Mouse (Mus musculus): ENCODE measurements around the gene Ndufs6. TPM values are rescaled to one million over a fixed set of nuclear protein-coding genes. Genes with fewer than 3 reads are reported as not detected.

Gene Ndufs6
- polyA plus RNA-seq, 1 experiment from 2014 or later, result 291 TPM

- Histone ChIP-seq H3K4me2 (ENCODE audit: low read depth, low read length) (no peak overlapping the region), H3K4me3 (ENCODE audit: low read depth, low read length) (no peak overlapping the region), H3K36me3 (replicated peaks; ENCODE audit: insufficient read depth, low read length) (no peaks in the 10 kb centered on the region), H3K4me1 (ENCODE audit: insufficient read depth) (no peaks in the 10 kb centered on the region), H3K27me3 (ENCODE audit: insufficient read depth, low read length) (0 out of 2 replicates have a peak, but pooled peaks cover 4% of the 10 kb centered on the region), H3K27ac (ENCODE audit: low read depth) (no peak overlapping the region), H3K9me3 (ENCODE audit: low read length) (no peaks in the 10 kb centered on the region), H3K9ac (replicated peaks) (no peak overlapping the region)
- 43% methylated on average over 3 of the region's 3 CpGs for WGBS (ENCODE audit: insufficient replicate concordance)
- TF ChIP-seq EP300 (IDR thresholded peaks at IDR 0.05; ENCODE audit: low read depth) (no peak), CTCF (IDR thresholded peaks at IDR 0.05; ENCODE audit: low read depth) (peak; percentile 42)
- ATAC-seq (no peak), DNase-seq (no peak)
Observed at GRCm38 (mm10) chr13:73351910-73352309, 23.6 kb upstream of the Ndufs6 start.

DNA sequence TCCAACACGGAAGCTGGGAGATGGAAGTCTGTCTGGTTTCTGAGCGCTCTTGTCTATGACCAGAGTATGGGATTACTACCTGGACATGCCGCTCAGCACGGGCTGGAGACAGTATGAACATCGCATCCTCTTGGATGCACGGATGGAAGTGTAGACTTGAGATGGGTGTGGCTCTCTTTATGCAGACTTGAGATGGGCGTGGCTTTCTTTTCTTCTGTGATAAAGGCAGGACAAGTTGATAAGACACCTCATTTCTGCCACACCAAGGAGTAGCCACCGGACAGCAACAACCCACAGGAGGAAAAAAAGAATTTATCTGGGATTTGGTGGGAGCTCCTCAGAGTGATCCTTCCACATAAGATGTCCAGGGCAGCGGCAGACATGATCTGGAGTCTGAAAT is 22.4 kb upstream of the Ndufs6 start:
- Histone ChIP-seq H3K36me3 (replicated peaks; ENCODE audit: insufficient read depth, low read length) (no peaks in the 10 kb centered on the region), H3K4me1 (ENCODE audit: insufficient read depth) (no peaks in the 10 kb centered on the region), H3K4me2 (ENCODE audit: low read depth, low read length) (no peak overlapping the region), H3K27ac (ENCODE audit: low read depth) (no peak overlapping the region), H3K27me3 (ENCODE audit: insufficient read depth, low read length) (0 out of 2 replicates have a peak, but pooled peaks cover 4% of the 10 kb centered on the region), H3K9ac (replicated peaks) (no peak overlapping the region), H3K4me3 (ENCODE audit: low read depth, low read length) (no peak overlapping the region), H3K9me3 (ENCODE audit: low read length) (no peaks in the 10 kb centered on the region)
- DNase-seq, result no peak
- WGBS (ENCODE audit: insufficient replicate concordance), result 77% methylated on average over 9 of the region's 9 CpGs
- TF ChIP-seq CTCF (IDR thresholded peaks at IDR 0.05; ENCODE audit: low read depth), result no peak
- TF ChIP-seq EP300 (IDR thresholded peaks at IDR 0.05; ENCODE audit: low read depth), result no peak
- ATAC-seq, result no peak

GRCm38 (mm10) chr13:73347922-73348650 is 19.7 kb upstream of the Ndufs6 start:
- WGBS (ENCODE audit: insufficient replicate concordance), result 79% methylated on average over 7 of the region's 7 CpGs
- Histone ChIP-seq H3K4me1 (ENCODE audit: insufficient read depth) (no peaks in the 10 kb centered on the region), H3K9me3 (ENCODE audit: low read length) (no peaks in the 10 kb centered on the region), H3K27me3 (ENCODE audit: insufficient read depth, low read length) (0 out of 2 replicates have a peak, but pooled peaks cover 4% of the 10 kb centered on the region), H3K27ac (ENCODE audit: low read depth) (no peak overlapping the region), H3K9ac (replicated peaks) (no peak overlapping the region), H3K4me2 (ENCODE audit: low read depth, low read length) (no peak overlapping the region), H3K36me3 (replicated peaks; ENCODE audit: insufficient read depth, low read length) (no peaks in the 10 kb centered on the region), H3K4me3 (ENCODE audit: low read depth, low read length) (no peak overlapping the region)
- DNase-seq (no peak), ATAC-seq (no peak)
- TF ChIP-seq EP300 (IDR thresholded peaks at IDR 0.05; ENCODE audit: low read depth), result no peak
- no peak for TF ChIP-seq CTCF (IDR thresholded peaks at IDR 0.05; ENCODE audit: low read depth)

GRCm38 (mm10) chr13:73347171-73347570 is 18.8 kb upstream of the Ndufs6 start:
- H3K9me3 ChIP-seq (ENCODE audit: low read length), result no peaks in the 10 kb centered on the region
- no peak overlapping the region for H3K9ac ChIP-seq (replicated peaks)
- 0 out of 2 replicates have a peak, but pooled peaks cover 4% of the 10 kb centered on the region for H3K27me3 ChIP-seq (ENCODE audit: insufficient read depth, low read length)
- no peak for TF ChIP-seq CTCF (IDR thresholded peaks at IDR 0.05; ENCODE audit: low read depth)
- no peak for TF ChIP-seq EP300 (IDR thresholded peaks at IDR 0.05; ENCODE audit: low read depth)
- WGBS (ENCODE audit: insufficient replicate concordance), result 65% methylated on average over 3 of the region's 3 CpGs
- H3K4me3 ChIP-seq (ENCODE audit: low read depth, low read length), result no peak overlapping the region
- no peak overlapping the region for H3K4me2 ChIP-seq (ENCODE audit: low read depth, low read length)
- ATAC-seq (no peak), DNase-seq (no peak)
- no peaks in the 10 kb centered on the region for H3K36me3 ChIP-seq (replicated peaks; ENCODE audit: insufficient read depth, low read length)
- no peaks in the 10 kb centered on the region for H3K4me1 ChIP-seq (ENCODE audit: insufficient read depth)
- no peak overlapping the region for H3K27ac ChIP-seq (ENCODE audit: low read depth)

- ATAC-seq (no peak), DNase-seq (no peak)
- H3K4me1 ChIP-seq (ENCODE audit: insufficient read depth), result no peaks in the 10 kb centered on the region
- H3K9me3 ChIP-seq (ENCODE audit: low read length), result no peaks in the 10 kb centered on the region
- H3K27me3 ChIP-seq (ENCODE audit: insufficient read depth, low read length), result 0 out of 2 replicates have a peak, but pooled peaks cover 4% of the 10 kb centered on the region
- WGBS (ENCODE audit: insufficient replicate concordance), result 73% methylated on average over 4 of the region's 4 CpGs
- H3K4me2 ChIP-seq (ENCODE audit: low read depth, low read length), result no peak overlapping the region
- H3K4me3 ChIP-seq (ENCODE audit: low read depth, low read length), result no peak overlapping the region
- H3K36me3 ChIP-seq (replicated peaks; ENCODE audit: insufficient read depth, low read length), result no peaks in the 10 kb centered on the region
- no peak overlapping the region for H3K27ac ChIP-seq (ENCODE audit: low read depth)
- TF ChIP-seq CTCF (IDR thresholded peaks at IDR 0.05; ENCODE audit: low read depth) (no peak), EP300 (IDR thresholded peaks at IDR 0.05; ENCODE audit: low read depth) (no peak)
- H3K9ac ChIP-seq (replicated peaks), result no peak overlapping the region
Observed at GRCm38 (mm10) chr13:73346743-73347142, 18.4 kb upstream of the Ndufs6 start.

- Histone ChIP-seq H3K4me2 (ENCODE audit: low read depth, low read length) (no peak overlapping the region), H3K27ac (ENCODE audit: low read depth) (no peak overlapping the region), H3K4me1 (ENCODE audit: insufficient read depth) (no peaks in the 10 kb centered on the region), H3K36me3 (replicated peaks; ENCODE audit: insufficient read depth, low read length) (no peaks in the 10 kb centered on the region), H3K27me3 (ENCODE audit: insufficient read depth, low read length) (no peaks in the 10 kb centered on the region), H3K4me3 (ENCODE audit: low read depth, low read length) (no peak overlapping the region), H3K9me3 (ENCODE audit: low read length) (no peaks in the 10 kb centered on the region), H3K9ac (replicated peaks) (no peak overlapping the region)
- DNase-seq (no peak), ATAC-seq (no peak)
- TF ChIP-seq CTCF (IDR thresholded peaks at IDR 0.05; ENCODE audit: low read depth), result no peak
- 53% methylated on average over 2 of the region's 2 CpGs for WGBS (ENCODE audit: insufficient replicate concordance)
Observed at GRCm38 (mm10) chr13:73346131-73346530, 17.8 kb upstream of the Ndufs6 start.

Measured in liver, postnatal 0 days (tissue).